Mouse (Mus musculus) ZHBTc4 (cell line): Measurements from ENCODE around the gene Sbno2.
A peak's percentile ranks its signal among the peaks of the same experiment; 100 is the strongest.

Experiments
- DNase-seq: peaks from one replicate; pipeline ENCODE4 v3.0.0-alpha.2; 2011; ENCODE audit warnings: low read depth, low spot score

Gene Sbno2

GRCm38 (mm10) chr10:80105460-80105859 is at the start of gene Sbno2:
Sbno2 (minus strand) TSS chr10:80105571.
- DNase-seq, result no peak

GRCm38 (mm10) chr10:80154384-80154783 is 49.0 kb upstream of the Sbno2 start:
- DNase-seq, result no peak

GRCm38 (mm10) chr10:80153713-80154112 is 48.3 kb upstream of the Sbno2 start:
- no peak for DNase-seq

GRCm38 (mm10) chr10:80152873-80153260 is 47.5 kb upstream of the Sbno2 start:
- DNase-seq, result no peak

GRCm38 (mm10) chr10:80152071-80152872 is 46.9 kb upstream of the Sbno2 start:
- peak; percentile 52 for DNase-seq

- DNase-seq, result peak; percentile 69
These were observed 46.1 kb upstream of the Sbno2 start for GRCm38 (mm10) chr10:80151211-80152034.

GRCm38 (mm10) chr10:80150226-80151210 is 45.1 kb upstream of the Sbno2 start:
- DNase-seq, result peak; percentile 59

- peak; percentile 99 for DNase-seq
These were observed 44.2 kb upstream of the Sbno2 start for GRCm38 (mm10) chr10:80149291-80150225.

- DNase-seq, result peak; percentile 96
These were observed 43.4 kb upstream of the Sbno2 start for GRCm38 (mm10) chr10:80148610-80149290.

- peak; percentile 85 for DNase-seq
These were observed 42.6 kb upstream of the Sbno2 start, which contains the start of gene Midn for GRCm38 (mm10) chr10:80147719-80148601. Midn (plus strand) TSS chr10:80148272.

GRCm38 (mm10) chr10:80147146-80147718 is 41.9 kb upstream of the Sbno2 start:
- no peak for DNase-seq

- no peak for DNase-seq
These were observed 41.2 kb upstream of the Sbno2 start for GRCm38 (mm10) chr10:80146568-80147011.

GRCm38 (mm10) chr10:80145896-80146295 is 40.5 kb upstream of the Sbno2 start:
- DNase-seq, result no peak

GRCm38 (mm10) chr10:80144864-80145838 is 39.8 kb upstream of the Sbno2 start:
- DNase-seq, result peak; percentile 74

- DNase-seq, result no peak
These were observed 38.8 kb upstream of the Sbno2 start for GRCm38 (mm10) chr10:80144159-80144558.

GRCm38 (mm10) chr10:80143664-80144063 is 38.3 kb upstream of the Sbno2 start:
- no peak for DNase-seq

- peak; percentile 50 for DNase-seq
These were observed 37.2 kb upstream of the Sbno2 start for GRCm38 (mm10) chr10:80142530-80142925.
